Mouse (Mus musculus) megakaryocyte-erythroid progenitor cell, adult 5-6 weeks (primary cell): Measurements from ENCODE around the gene Crybg1. TPM values are rescaled to one million over a fixed set of nuclear protein-coding genes. Genes with fewer than 3 reads are reported as not detected.
A peak's percentile ranks its signal among the peaks of the same experiment; 100 is the strongest.

Source experiments
- ATAC-seq: replicated peaks from 2 replicates; pipeline ENCODE4 v1.8.0; 2016; ENCODE audit warnings: mild to moderate bottlenecking, inconsistent platforms; ENCODE audit not compliant: severe bottlenecking, poor library complexity, low FRiP score, low TSS enrichment
- total RNA-seq, 2 experiments: library from RNA; stranded (forward) in 1 of 2; stranded (reverse) in 1 of 2; fragments of 200-1000, 215-1000 nt in 1 of 2; fragments of >200 nt in 1 of 2; fragmentation: Nextera tagmentation in 1 of 2; gene quantifications; 2 replicates each; pipeline ENCODE4 v1.2.3; 2014 to 2017

Crybg1 gene
- total RNA-seq, 2 experiments from 2014 or later = 0.44 to 1.1 TPM

DNA sequence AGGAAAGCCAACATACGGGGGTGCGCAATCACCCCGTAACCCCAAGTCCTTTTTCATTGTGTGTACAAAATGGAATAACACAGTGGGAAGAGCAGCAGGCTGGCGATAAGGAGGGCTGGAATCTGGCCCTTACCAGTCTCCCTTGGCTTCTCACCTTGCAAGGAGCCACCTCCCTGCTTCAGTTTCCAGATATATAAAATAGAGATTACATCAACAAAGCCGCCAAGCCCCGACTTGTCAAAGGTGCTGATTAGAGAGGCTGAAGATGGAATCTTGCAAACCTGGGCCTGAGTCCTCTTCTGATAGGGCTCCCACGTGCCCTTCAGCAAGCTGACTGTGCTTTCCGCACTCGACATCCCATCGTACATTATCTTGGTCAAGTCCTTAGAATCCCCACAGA lies 37.5 kb downstream of the Crybg1 start:
- ATAC-seq = no peak

DNA sequence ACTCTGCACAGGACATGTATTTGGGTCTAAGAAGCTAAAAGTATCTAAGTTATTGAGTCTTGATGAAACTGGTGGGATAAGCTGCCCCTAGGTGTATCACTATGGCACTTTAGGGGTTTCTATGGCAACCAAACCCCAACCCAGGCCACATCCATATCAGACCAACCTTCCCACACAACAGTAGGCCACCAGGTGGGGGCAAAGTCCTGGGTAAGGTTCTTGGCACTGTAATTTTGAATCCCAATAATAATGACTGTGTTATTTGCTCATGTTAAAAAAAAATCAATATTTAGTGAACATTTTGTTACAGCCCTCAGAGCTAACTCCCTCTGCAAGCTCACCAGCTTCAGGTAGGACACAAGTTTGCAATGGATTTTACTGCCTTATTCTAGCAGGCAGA lies 38.2 kb downstream of the Crybg1 start:
- ATAC-seq = no peak

- no peak for ATAC-seq
These were observed 53.9 kb downstream of the Crybg1 start for GRCm38 (mm10) chr10:44094794-44095193.

DNA sequence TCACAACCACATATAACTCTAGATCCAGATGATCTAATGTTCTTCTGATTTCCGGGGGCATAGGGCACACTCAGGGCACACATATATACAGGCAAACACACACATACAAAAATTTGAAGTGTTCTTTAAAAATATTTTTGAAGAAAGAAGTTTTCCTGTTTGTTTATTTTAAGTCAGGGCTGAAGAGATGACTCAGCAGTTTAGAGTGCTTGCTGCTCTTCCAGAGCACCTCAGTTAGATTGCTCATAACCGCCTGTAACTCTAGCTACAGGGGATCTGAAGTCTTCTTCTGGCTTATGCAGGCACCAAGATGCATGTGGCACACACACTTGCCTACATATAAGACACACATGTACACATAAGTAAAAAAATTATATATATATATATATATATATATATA lies 56.9 kb downstream of the Crybg1 start:
- ATAC-seq = no peak

DNA sequence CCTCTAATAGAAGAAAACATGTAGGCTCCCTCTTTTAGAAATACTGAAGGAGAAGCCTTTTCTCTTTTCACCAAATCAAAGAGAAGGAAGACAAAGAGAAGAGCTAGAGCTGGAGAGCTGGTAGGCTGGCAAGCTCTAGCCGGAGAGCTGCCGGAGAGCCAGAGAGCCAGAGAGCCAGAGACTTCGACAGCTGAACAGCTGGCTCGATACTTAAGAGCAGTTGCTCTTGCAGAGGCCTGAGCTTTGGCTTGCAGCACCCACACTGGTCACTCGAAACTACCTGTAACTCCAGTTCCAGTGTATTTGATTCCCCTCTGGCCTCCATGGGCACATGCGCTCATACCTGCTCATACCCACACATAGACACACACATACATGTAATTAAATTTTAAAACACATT lies 68.3 kb downstream of the Crybg1 start:
- ATAC-seq = no peak

DNA sequence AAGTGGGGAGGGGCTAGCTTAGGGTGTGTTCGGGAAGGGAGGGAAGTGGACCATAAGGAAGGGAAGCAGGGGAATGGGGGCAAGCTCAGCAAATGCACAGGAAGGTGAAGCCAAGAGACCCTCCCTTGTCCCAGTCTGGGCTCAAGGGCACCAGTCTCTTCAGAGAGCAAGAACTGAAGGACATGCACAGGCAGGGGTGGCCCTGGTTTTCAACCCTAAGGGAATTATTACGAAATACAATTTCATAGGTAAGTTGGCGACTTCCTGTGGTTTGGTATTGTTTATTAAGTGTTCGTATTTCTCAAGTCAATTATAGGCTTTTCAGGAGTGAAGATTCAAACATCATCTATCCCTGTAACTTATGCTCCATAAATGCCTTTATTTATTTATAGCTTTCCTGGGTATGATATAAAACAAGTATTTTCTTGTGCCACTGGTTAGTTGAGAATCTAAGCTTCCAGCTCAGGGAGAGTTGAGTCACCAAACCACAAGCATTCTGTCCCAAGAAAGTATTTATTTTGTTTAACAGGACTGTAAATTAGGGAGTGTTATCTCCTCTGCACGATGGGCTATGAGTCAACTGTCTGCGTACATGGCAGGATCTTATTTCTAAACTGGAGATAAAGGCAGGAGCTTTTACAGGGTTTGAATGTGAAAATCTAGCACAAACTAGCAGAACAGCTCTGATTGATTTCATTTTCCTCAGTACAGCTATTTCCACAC lies 69.7 kb downstream of the Crybg1 start:
- ATAC-seq = no peak

DNA sequence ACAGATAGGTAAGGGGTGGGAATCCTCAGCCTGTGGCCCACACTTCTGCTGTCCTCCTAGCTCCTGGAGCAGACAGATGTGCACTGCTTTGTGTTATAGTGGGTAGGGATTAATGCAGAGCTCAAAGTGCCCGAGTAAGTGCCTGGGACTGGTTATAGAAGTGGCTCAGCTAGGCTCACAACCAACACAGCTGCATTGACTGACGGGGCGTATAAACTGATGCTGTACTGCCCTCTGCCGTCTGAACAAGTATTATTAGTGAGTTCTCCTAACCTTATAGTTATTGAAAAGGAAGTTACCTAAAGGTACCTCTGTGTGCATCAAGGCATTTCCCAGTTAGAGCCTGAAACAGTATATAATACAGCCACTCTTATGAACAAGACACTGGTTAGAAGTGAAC lies 77.6 kb downstream of the Crybg1 start:
- peak; percentile 91 for ATAC-seq

DNA sequence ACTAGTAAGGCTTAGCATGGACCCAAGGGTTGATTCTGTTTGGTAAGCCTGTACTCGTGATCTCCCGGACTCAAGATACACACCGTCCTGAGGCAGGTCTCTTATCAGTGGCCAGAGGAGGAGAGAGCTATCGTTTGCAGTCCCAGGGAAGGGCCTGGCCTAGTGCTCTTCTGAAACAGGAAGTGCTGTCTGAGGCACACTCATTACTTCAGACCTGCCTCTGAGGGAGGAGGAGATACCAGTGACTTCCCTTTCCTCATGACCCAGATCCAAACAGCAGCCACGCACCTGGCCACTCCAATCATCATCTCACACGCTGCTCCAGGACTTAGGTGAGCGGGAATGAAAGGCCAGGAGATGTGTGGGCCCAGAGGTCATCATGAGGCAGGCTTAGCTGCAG lies 79.5 kb downstream of the Crybg1 start:
- peak; percentile 85 for ATAC-seq

DNA sequence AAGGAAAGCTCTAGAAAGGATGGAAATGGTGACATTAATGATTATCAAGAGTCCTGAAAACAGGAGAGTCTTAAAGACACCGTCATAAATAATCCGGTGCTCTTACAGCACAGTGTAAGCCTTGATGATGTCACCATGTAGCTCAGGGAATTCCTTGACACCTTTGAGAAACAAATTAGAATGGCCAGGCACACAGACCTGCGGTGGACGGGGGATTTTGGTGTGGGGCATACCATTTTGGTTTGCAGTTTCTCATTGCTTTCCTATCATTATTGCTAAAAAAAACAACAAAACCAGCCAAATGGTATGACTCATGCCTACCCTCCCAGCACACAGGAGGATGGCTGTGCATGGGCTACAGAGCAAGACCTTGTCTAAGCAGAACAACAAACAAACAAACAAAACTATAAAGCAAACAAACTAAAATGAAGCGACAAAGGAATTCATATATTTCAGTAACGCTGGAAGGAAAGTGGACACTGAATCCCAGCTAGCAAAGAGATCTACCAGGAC lies 82.7 kb downstream of the Crybg1 start:
- ATAC-seq = no peak

GRCm38 (mm10) chr10:44062981-44063380 lies 85.7 kb downstream of the Crybg1 start:
- ATAC-seq = no peak

- no peak for ATAC-seq
These were observed 97.7 kb downstream of the Crybg1 start for GRCm38 (mm10) chr10:44050913-44051312.

GRCm38 (mm10) chr10:44044727-44045126 lies 103.9 kb downstream of the Crybg1 start:
- no peak for ATAC-seq

- no peak for ATAC-seq
These were observed 105.0 kb downstream of the Crybg1 start for GRCm38 (mm10) chr10:44043630-44044029.

- ATAC-seq = no peak
These were observed 109.5 kb downstream of the Crybg1 start for GRCm38 (mm10) chr10:44039185-44039584.

DNA sequence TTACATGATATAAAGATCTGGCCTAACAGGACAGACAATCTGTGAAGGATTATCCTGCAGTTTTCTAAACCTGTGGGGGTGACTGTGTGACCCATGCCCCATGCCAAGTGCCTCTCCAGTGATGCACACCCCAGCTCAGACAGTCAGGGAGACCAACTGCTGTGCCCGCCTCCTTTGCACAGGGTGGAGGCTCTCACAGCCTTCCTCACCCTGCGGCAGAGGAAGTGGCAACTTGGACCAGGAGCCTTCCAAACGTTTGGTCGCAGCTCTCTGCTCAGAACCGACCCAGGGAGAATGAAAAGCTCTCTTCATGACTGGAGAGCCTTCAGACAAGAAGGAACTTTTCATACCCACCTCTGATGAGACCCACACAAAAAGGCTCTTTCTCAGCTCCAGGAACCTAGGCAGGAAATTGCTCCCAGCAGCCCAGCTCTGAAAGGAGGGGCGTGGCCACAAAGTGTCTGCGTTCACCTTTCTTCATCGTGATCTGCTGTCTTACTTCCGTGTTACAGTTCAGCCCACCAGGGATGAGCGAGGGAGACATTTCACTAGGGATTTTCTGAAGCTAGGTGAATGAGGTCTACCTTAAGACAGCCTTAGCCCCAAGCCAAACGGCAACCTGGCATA lies 110.6 kb downstream of the Crybg1 start:
- ATAC-seq = peak; percentile 30; the same call in 1 of the 2 replicates

- ATAC-seq = no peak
These were observed 119.1 kb downstream of the Crybg1 start for GRCm38 (mm10) chr10:44029566-44029965.

DNA sequence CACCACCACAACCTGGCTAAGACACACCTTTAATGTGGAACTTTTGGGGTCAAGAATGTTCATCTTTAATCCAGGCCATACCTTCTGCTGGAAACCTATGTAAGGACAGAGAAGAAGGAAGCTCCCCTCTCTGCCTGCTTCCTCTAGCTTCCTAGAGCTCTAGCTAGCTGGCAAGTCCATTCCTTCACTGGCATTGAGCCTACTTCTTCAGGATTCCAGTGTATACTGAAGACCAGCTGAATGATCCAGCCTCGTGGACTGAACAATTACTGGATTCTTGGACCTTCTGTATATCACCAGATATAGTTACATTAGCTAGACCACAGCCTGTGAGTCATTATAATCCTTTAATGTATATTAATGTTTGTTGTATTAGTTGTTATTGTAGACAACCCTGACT lies 121.4 kb downstream of the Crybg1 start:
- ATAC-seq = no peak

DNA sequence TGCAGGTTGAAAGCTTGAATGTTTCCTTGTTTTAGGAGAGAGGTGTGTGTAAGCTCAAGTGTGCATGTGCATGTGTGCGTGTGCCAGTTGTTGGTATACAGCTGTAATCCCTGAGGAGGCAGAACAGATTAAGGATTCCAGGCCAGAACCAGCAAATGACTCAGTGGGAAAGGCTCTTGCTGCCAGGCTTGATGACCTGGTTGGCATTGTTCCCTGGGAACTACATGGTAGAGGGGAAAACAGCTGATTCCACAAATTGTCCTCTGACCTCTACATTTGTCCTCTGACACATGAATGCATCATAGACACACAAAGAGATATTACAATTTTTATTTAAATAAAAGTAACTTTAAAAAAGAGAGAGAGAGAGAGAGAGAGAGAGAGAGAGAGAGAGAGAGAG lies 122.5 kb downstream of the Crybg1 start:
- ATAC-seq = no peak

- ATAC-seq = no peak
These were observed 123.9 kb downstream of the Crybg1 start for GRCm38 (mm10) chr10:44024705-44025104.

GRCm38 (mm10) chr10:44020141-44020540 lies 128.5 kb downstream of the Crybg1 start:
- no peak for ATAC-seq

- no peak for ATAC-seq
These were observed 130.1 kb downstream of the Crybg1 start for GRCm38 (mm10) chr10:44018562-44018961.
